Mouse (Mus musculus) neural tube, embryonic 14.5 days (tissue): ENCODE results near the gene Mpc1. TPM values are rescaled to one million over a fixed set of nuclear protein-coding genes. Genes with fewer than 3 reads are reported as not detected.

ENCODE experiments used
- ATAC-seq: fragments of 200-750 bp; cut with Nextera tagmentation; 2 replicates; pipeline ENCODE4 v1.8.0; 2017; ENCODE audit warnings: low read depth, mild to moderate bottlenecking, moderate TSS enrichment, moderate library complexity
- H3K27ac ChIP-seq: fragments of 300-500 bp; sonication (generic); 2 replicates; pipeline ENCODE4 v1.5.1; 2014; ENCODE audit warnings: low read depth, mild to moderate bottlenecking, control low read depth, low read length, moderate library complexity, mixed read lengths
- H3K27me3 ChIP-seq: fragments of 300-500 bp; sonication (generic); 2 replicates; pipeline ENCODE4 v1.6.1; 2014; ENCODE audit warnings: low read length; ENCODE audit not compliant: control insufficient read depth, insufficient read depth
- H3K36me3 ChIP-seq: fragments of 300-500 bp; sonication (generic); 2 replicates; pipeline ENCODE4 v1.6.1; 2014; ENCODE audit warnings: low read length, mixed read lengths; ENCODE audit not compliant: control insufficient read depth, insufficient read depth
- H3K4me1 ChIP-seq: fragments of 300-500 bp; sonication (generic); 2 replicates; pipeline ENCODE4 v1.6.1; 2014; ENCODE audit warnings: low read length; ENCODE audit not compliant: control insufficient read depth, insufficient read depth
- H3K4me2 ChIP-seq: fragments of 300-500 bp; sonication (generic); 2 replicates; pipeline ENCODE4 v1.6.1; 2014; ENCODE audit warnings: mild to moderate bottlenecking, low read depth, low read length, control low read depth
- H3K4me3 ChIP-seq: fragments of 300-500 bp; sonication (generic); 2 replicates; pipeline ENCODE4 v1.5.1; 2014; ENCODE audit warnings: low read depth, low read length, control low read depth, mixed read lengths
- H3K9ac ChIP-seq: fragments of 300-500 bp; sonication (generic); replicated peaks from 2 replicates; pipeline ENCODE4 v1.6.1; 2014; ENCODE audit warnings: low read depth, mild to moderate bottlenecking, control low read depth, low read length, mixed read lengths
- H3K9me3 ChIP-seq: fragments of 300-500 bp; sonication (generic); 2 replicates; pipeline ENCODE4 v1.6.1; 2016; ENCODE audit warnings: low read length; ENCODE audit not compliant: control insufficient read depth
- WGBS: fragments of 180-500 bp; shearing (Covaris S2); extraction: QIAGEN DNeasy Blood & Tissue Kit; methylation state at CpG from one replicate; pipeline ENCODE4 v1.1.7; 2014; 5-methylcytosine and 5-hydroxymethylcytosine counted together
- polyA plus RNA-seq: library from polyadenylated mRNA; unstranded; fragments of >200 nt; fragmentation: Nextera tagmentation; extraction: Ambion mirVana; gene quantifications from 2 replicates; pipeline ENCODE4 v1.2.1, GENCODE M21; 2014

Gene Mpc1
- polyA plus RNA-seq = 408 and 480 TPM in 2 replicates

DNA sequence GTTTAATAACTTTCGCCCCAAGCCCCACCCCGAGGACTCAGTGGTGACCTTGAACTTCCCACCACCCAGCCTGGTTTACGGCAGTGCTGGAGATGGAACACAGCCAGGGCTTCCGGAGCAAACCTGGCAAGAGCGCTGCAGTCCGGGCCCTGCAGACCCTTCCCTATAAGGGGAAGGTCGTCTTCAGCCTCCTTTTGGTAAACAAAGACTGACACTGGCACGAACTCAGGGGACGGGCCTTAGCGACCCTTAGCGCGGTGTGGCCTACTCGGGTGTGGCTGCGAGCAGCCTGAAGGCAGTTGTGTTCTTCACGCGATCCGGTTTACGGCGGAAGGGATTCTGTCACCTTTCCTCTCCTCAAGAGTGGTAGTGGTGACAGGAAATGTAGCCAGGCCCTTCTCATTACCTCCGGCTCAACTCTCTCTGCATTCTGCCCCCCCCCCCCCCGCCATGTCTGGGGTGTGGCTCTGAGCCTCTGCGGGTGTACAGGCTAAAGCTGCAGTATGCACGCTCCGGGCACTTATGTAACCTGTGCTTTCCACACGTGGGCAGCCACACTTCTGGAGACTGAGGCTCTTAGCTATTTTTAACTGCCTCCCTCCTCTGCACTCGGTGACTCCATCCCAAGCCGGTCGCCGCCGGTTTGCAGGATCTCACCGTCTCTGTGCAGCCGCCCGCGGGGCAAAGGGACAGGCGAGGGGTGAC, at the start of gene Mpc1:
Gene Mpc1 (plus strand): TSS at position 84 of the 705 bp plus-strand sequence.
- H3K9me3 ChIP-seq = no peaks in the 10 kb centered on the region
- H3K36me3 ChIP-seq = no peaks in the 10 kb centered on the region
- H3K4me2 ChIP-seq = peak within 1 kb of the TSS; percentile 96
- WGBS = 1% methylated on average over 35 of the region's 35 CpGs
- peak; percentile 70 for ATAC-seq
- no peaks in the 10 kb centered on the region for H3K27me3 ChIP-seq
- peak within 1 kb of the TSS; percentile 85 for H3K4me3 ChIP-seq
- H3K27ac ChIP-seq = peak within 1 kb of the TSS; percentile 94
- peak within 1 kb of the TSS; percentile 86 for H3K9ac ChIP-seq
- peaks cover 12% of the 10 kb centered on the region; the same call in 1 of the 2 replicates for H3K4me1 ChIP-seq

DNA sequence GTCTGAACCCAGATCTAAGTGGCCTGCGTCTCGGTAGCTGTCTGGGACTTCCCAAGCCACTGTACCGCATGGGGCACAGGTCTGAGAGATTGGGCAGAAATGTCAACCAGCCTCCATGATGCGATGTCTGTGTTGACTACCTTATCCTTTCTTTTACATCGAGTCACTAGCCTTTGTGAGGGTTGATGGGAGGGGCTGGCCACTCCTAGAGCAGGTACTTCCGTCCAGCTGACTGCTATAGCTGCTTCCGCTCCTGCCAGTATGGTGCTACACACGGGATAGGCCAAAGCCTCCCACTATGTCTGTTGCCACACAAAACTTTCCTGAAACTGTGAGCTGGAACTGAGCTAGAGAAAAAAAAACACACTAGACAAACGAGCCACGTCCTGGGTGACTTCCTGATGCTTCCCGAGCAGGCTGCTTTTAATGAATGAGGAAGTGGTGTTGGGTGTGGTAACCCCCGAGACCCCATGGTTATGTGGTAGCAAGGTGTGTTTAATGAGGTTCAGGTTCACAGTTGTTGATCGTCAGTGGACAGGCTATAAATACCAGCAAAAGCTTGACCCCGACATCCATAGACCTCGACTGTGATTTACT, 49.0 kb upstream of the Mpc1 start:
- Histone ChIP-seq H3K36me3 (no peaks in the 10 kb centered on the region), H3K9me3 (no peaks in the 10 kb centered on the region), H3K4me1 (no peaks in the 10 kb centered on the region), H3K4me2 (no peak overlapping the region), H3K4me3 (no peak overlapping the region), H3K27ac (no peak overlapping the region), H3K9ac (no peak overlapping the region), H3K27me3 (no peaks in the 10 kb centered on the region)
- no peak for ATAC-seq
- WGBS = 73% methylated on average over 15 of the region's 15 CpGs

DNA sequence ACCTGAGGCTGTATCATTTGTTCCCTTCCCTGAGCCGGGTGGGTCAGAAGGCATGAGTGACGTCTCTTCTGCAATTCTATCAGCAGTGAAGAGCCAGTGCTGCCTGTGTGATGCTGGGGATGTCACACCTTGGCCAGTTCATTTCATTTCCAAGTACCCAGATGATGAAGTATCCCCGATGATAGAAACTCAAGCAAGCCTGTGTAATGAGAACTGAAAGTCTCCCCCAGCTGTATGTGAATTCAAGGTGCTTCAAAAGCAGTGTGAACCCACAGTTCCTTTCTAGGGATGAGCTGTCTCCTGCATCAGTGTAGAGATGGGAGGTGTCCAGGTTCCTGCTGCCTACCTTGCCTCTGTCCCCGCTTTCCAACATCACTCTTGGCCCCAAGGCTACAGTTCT, 48.2 kb upstream of the Mpc1 start:
- no peaks in the 10 kb centered on the region for H3K27me3 ChIP-seq
- no peaks in the 10 kb centered on the region for H3K36me3 ChIP-seq
- no peaks in the 10 kb centered on the region for H3K4me1 ChIP-seq
- H3K4me2 ChIP-seq = no peak overlapping the region
- H3K9ac ChIP-seq = no peak overlapping the region
- no peak overlapping the region for H3K4me3 ChIP-seq
- ATAC-seq = no peak
- 88% methylated on average over 4 of the region's 4 CpGs for WGBS
- no peak overlapping the region for H3K27ac ChIP-seq
- no peaks in the 10 kb centered on the region for H3K9me3 ChIP-seq

DNA sequence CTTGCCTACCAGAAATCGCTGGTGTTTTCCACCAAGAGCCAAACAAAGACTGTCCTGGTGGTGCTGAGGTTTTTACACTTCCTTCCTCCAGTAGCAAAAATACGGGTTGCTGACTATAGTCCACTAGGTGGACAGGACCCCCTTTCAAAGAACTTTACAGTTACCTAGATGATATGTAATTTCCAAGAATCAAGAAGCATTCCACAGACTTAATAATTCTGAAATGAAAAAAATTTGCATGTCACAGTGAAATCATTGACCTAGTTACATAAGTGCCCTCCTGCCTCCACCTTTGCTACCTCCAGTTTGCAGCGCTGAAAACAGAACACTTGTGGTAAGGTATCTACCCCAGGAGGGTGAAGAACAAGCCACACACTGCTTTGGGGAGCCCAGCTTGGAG, 47.0 kb upstream of the Mpc1 start, which contains the start of gene Ccr6:
Gene Ccr6 (plus strand): TSS at position 301 of the 400 bp plus-strand sequence.
- no peak for ATAC-seq
- 82% methylated on average over 3 of the region's 3 CpGs for WGBS

DNA sequence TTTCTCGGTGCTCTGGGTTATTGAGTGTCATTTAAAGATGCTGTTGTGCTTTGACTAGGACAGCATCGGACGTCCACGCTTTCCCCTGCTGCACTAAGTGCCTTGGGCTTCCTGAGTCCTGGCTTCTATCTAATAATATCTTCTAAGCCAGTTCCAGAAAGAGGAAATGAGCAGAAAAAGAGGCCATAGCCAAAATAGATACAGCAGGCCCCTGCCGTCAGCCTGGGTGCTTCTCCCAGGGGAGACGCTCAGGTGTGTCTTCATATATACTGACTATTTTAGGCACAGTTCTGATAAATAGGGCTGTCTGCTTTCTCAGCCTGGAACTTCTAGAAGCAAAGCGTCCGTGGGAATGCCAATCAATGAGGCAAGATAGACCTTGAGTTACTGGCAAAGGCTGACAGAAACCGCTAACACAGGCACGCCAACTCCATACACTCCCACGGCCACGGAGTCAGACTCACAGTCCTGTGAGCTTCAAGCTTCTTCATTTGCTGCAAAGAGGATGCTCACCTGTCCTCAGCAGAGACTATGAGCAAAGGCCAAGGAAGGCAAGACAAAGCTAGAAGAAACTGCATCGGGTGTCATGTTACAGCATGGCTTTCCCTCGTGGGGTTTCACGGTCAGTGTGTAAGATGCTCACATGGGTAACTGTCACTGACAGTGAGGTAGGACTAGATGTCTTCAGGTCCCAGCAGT, 44.5 kb upstream of the Mpc1 start:
- 84% methylated on average over 15 of the region's 15 CpGs for WGBS
- H3K4me2 ChIP-seq = no peak overlapping the region

More for the DNA sequence above, 47.0 kb upstream of the Mpc1 start, which contains the start of gene Ccr6:
- Histone ChIP-seq H3K4me1 (no peaks in the 10 kb centered on the region), H3K4me2 (no peak within 1 kb of the TSS), H3K27ac (no peak within 1 kb of the TSS), H3K4me3 (no peak within 1 kb of the TSS), H3K9ac (no peak within 1 kb of the TSS), H3K36me3 (no peaks in the 10 kb centered on the region), H3K27me3 (no peaks in the 10 kb centered on the region), H3K9me3 (no peaks in the 10 kb centered on the region)

DNA sequence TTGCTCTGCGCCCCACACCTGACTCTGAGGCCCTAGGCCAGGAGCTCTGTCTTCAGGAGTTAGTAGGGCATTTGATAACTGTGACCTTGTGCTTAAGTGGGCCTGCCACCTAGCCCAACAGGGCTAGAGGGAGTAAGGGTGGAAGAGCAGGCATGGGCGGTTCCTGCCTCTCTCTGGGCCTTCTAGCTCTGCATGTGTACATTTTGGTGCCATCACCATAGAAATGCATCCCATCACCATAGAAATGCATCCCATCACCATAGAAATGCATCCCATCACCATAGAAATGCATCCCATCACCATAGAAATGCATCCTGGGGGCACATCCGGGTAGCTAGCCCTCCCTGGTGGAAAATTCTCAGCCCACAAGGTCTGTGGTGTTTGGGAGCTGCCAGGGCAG, 43.1 kb upstream of the Mpc1 start:
- Histone ChIP-seq H3K27ac (no peak overlapping the region), H3K27me3 (no peaks in the 10 kb centered on the region), H3K36me3 (no peaks in the 10 kb centered on the region), H3K4me2 (no peak overlapping the region), H3K9me3 (no peaks in the 10 kb centered on the region), H3K9ac (no peak overlapping the region), H3K4me3 (no peak overlapping the region), H3K4me1 (no peaks in the 10 kb centered on the region)
- ATAC-seq = no peak
- WGBS = 62% methylated on average over 3 of the region's 3 CpGs

More for the DNA sequence above, 44.5 kb upstream of the Mpc1 start:
- Histone ChIP-seq H3K4me1 (no peaks in the 10 kb centered on the region), H3K27ac (no peak overlapping the region), H3K36me3 (no peaks in the 10 kb centered on the region), H3K4me3 (no peak overlapping the region), H3K9me3 (no peaks in the 10 kb centered on the region), H3K9ac (no peak overlapping the region), H3K27me3 (no peaks in the 10 kb centered on the region)
- ATAC-seq = no peak

DNA sequence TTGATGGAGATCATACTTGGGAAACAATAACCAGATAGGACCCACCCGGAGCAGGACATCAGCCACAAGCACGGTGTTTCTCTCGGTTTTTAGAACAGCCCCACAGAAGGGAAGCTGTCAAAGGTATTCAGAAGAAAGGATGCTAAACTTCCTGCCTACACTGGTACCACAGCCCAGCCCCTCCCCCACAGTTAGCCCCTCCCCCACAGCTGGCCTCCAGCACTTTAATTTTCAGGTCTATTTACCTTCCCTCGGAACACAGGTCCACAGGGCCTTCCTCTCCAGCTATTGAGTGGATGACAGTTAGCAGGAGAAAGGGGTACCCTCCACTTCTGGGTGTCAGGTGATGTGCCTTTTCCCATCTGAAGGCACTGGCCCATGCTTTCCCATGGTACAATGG, 42.2 kb upstream of the Mpc1 start:
- Histone ChIP-seq H3K9ac (no peak overlapping the region), H3K27ac (no peak overlapping the region), H3K36me3 (no peaks in the 10 kb centered on the region), H3K9me3 (no peaks in the 10 kb centered on the region), H3K4me3 (no peak overlapping the region), H3K27me3 (no peaks in the 10 kb centered on the region), H3K4me1 (no peaks in the 10 kb centered on the region), H3K4me2 (no peak overlapping the region)
- ATAC-seq = no peak
- WGBS = 72% methylated on average over 4 of the region's 4 CpGs

DNA sequence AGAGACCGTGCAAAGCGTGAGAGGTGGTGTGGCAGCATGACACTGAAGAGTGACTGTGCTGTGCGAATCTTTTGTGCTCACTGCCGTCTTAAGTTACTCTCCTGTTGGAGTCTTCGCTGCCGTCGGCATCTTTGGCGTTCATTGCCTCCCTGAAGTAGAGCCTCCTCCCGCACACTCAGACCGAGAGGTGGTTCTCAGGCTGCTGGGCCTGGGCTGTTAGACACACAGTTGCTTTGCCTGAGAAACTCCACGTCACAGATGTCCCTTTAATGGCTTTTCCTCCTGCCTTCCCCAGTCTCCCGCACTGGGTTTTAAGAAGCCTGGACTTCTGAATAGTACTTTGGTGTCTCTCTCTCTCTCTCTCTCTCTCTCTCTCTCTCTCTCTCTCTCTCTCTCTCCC, 41.1 kb upstream of the Mpc1 start:
- WGBS = 76% methylated on average over 12 of the region's 12 CpGs
- Histone ChIP-seq H3K9me3 (no peaks in the 10 kb centered on the region), H3K4me3 (no peak overlapping the region), H3K4me1 (no peaks in the 10 kb centered on the region), H3K4me2 (no peak overlapping the region), H3K27ac (no peak overlapping the region), H3K36me3 (no peaks in the 10 kb centered on the region), H3K27me3 (no peaks in the 10 kb centered on the region), H3K9ac (no peak overlapping the region)
- no peak for ATAC-seq

DNA sequence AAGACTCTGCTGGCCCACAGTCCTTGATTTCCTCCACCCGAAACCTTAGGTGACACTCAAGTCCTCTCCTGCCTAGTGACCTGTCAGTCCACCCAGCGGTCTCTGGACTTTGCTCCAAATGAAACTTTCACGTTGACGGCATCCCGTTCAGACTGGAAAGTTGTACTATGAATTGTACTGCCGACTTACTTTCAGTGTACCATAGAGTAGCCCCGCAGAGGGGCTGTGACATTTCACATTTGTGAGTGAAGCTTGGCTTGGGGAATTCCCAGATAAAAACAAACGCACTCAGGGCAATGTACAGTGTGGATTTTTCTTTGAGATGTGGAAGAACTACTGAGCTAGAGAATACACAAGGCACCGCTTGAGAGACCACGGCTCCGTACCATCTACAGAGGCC, 40.5 kb upstream of the Mpc1 start:
- H3K4me1 ChIP-seq = no peaks in the 10 kb centered on the region
- WGBS = 95% methylated on average over 11 of the region's 11 CpGs
- H3K36me3 ChIP-seq = no peaks in the 10 kb centered on the region
- H3K27ac ChIP-seq = no peak overlapping the region
- no peaks in the 10 kb centered on the region for H3K27me3 ChIP-seq
- H3K9ac ChIP-seq = no peak overlapping the region
- no peak for ATAC-seq
- no peak overlapping the region for H3K4me3 ChIP-seq
- H3K9me3 ChIP-seq = no peaks in the 10 kb centered on the region
- H3K4me2 ChIP-seq = no peak overlapping the region
